Mouse (Mus musculus) urinary bladder, postnatal 25 days (tissue): ENCODE measurements around the gene Cenpe.
A peak's percentile ranks its signal among the peaks of the same experiment; 100 is the strongest.
"Not testable (repeated sequence)": the region's sequence is repeated elsewhere in the genome, so short reads cannot be mapped to it uniquely, and the experiment has no call there.

Experiments used
- DNase-seq: peaks from one replicate; pipeline ENCODE4 v3.0.0; 2022; ENCODE audit warnings: low spot score

Gene Cenpe

GRCm38 (mm10) chr3:135211805-135212657 lies at the start of gene Cenpe:
TSS of gene Cenpe (plus strand) at chr3:135212537.
- DNase-seq, result peak; percentile 88

- no peak for DNase-seq
Observed at GRCm38 (mm10) chr3:135171898-135172446, 40.4 kb upstream of the Cenpe start.

- DNase-seq, result no peak
Observed at GRCm38 (mm10) chr3:135191861-135192260, 20.5 kb upstream of the Cenpe start.

GRCm38 (mm10) chr3:135198051-135198450 lies 14.3 kb upstream of the Cenpe start:
- not testable (repeated sequence) for DNase-seq

GRCm38 (mm10) chr3:135200409-135201303 lies 11.7 kb upstream of the Cenpe start:
- DNase-seq, result no peak

GRCm38 (mm10) chr3:135206621-135207020 lies 5.7 kb upstream of the Cenpe start:
- peak; percentile 7 for DNase-seq

GRCm38 (mm10) chr3:135212658-135213350 lies 467 bp downstream of the Cenpe start:
- no peak for DNase-seq

GRCm38 (mm10) chr3:135232058-135232457 lies 19.7 kb downstream of the Cenpe start:
- no peak for DNase-seq

GRCm38 (mm10) chr3:135232462-135232861 lies 20.1 kb downstream of the Cenpe start:
- no peak for DNase-seq

- DNase-seq, result no peak
Observed at GRCm38 (mm10) chr3:135245733-135246132, 33.4 kb downstream of the Cenpe start.

- no peak for DNase-seq
Observed at GRCm38 (mm10) chr3:135246828-135247227, 34.5 kb downstream of the Cenpe start.

- DNase-seq, result no peak
Observed at GRCm38 (mm10) chr3:135249104-135249503, 36.8 kb downstream of the Cenpe start.

- no peak for DNase-seq
Observed at GRCm38 (mm10) chr3:135251825-135252224, 39.5 kb downstream of the Cenpe start.

GRCm38 (mm10) chr3:135254784-135255183 lies 42.4 kb downstream of the Cenpe start:
- no peak for DNase-seq

GRCm38 (mm10) chr3:135258919-135259318 lies 46.6 kb downstream of the Cenpe start:
- no peak for DNase-seq

GRCm38 (mm10) chr3:135260233-135260632 lies 47.9 kb downstream of the Cenpe start:
- DNase-seq, result no peak

- no peak for DNase-seq
Observed at GRCm38 (mm10) chr3:135268616-135269015, 56.3 kb downstream of the Cenpe start.

- no peak for DNase-seq
Observed at GRCm38 (mm10) chr3:135269391-135269990, 57.2 kb downstream of the Cenpe start.

- no peak for DNase-seq
Observed at GRCm38 (mm10) chr3:135272627-135273026, 60.3 kb downstream of the Cenpe start.

GRCm38 (mm10) chr3:135273047-135273446 lies 60.7 kb downstream of the Cenpe start:
- no peak for DNase-seq

GRCm38 (mm10) chr3:135280160-135280559 lies 67.8 kb downstream of the Cenpe start:
- DNase-seq, result no peak
